Mouse (Mus musculus): ENCODE measurements around the gene Dnah8.

DNA sequence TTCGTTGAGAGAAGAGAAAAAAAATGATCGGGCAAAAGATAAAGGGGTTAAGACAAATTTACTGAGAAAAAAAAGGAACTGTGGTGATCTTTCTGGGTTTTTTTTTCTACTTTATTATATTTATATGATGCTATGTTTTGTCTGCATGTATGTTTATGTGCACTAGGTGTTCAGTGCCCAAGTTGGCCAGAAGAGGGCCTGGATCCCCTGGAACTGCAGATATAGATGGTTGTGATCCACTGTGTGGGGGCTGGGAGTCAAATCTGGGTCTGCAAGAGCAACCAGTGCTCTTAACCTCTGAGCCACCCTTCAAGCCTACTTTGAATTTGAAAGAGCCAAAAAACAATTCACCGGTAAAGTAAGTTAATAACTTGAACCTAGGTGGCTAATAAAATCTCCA lies 256.2 kb downstream of the Dnah8 start:
- no peak for TF ChIP-seq CTCF (IDR thresholded peaks at IDR 0.05; ENCODE audit: borderline replicate concordance, extremely low read depth, insufficient read depth, insufficient read length)
- no peak for TF ChIP-seq POLR2A (IDR thresholded peaks at IDR 0.05; ENCODE audit: borderline replicate concordance, extremely low read depth, insufficient read depth, insufficient read length, poor library complexity, severe bottlenecking)
